Mouse (Mus musculus) ES-Bruce4 (cell line): Measurements from ENCODE around the gene Rspo3. TPM values are rescaled to one million over a fixed set of nuclear protein-coding genes. Genes with fewer than 3 reads are reported as not detected.

ENCODE experiments used
- H3K27ac ChIP-seq: 2 replicates; pipeline ENCODE4 v1.5.1; 2012; ENCODE audit warnings: low read length, inconsistent platforms; ENCODE audit not compliant: insufficient read depth
- H3K27me3 ChIP-seq: 2 replicates; pipeline ENCODE4 v1.6.1; 2012; ENCODE audit warnings: mild to moderate bottlenecking, low read length, inconsistent platforms; ENCODE audit not compliant: control insufficient read depth, poor library complexity, insufficient read depth, severe bottlenecking
- H3K36me3 ChIP-seq: 2 replicates; pipeline ENCODE4 v1.6.1; 2012; ENCODE audit warnings: inconsistent platforms, mild to moderate bottlenecking, low read length, moderate library complexity; ENCODE audit not compliant: control insufficient read depth, poor library complexity, insufficient read depth, severe bottlenecking
- H3K4me1 ChIP-seq: one replicate; pipeline ENCODE4 v1.8.1; 2011; ENCODE audit warnings: low read length; ENCODE audit not compliant: control insufficient read depth, insufficient read depth
- H3K4me3 ChIP-seq: 2 replicates; pipeline ENCODE4 v1.5.1; 2011; ENCODE audit warnings: low read depth, mild to moderate bottlenecking, low read length
- H3K9ac ChIP-seq: 2 replicates; pipeline ENCODE4 v1.6.1; 2012; ENCODE audit warnings: low read depth, mild to moderate bottlenecking, inconsistent platforms; ENCODE audit not compliant: poor library complexity, severe bottlenecking
- H3K9me3 ChIP-seq: replicated peaks from 2 replicates; pipeline ENCODE4 v1.6.1; 2012; ENCODE audit warnings: mild to moderate bottlenecking, low read length, inconsistent platforms; ENCODE audit not compliant: control insufficient read depth, poor library complexity, insufficient read depth, severe bottlenecking
- CTCF ChIP-seq: IDR thresholded peaks from one replicate; pipeline ENCODE4 v1.8.1; 2011; ENCODE audit warnings: low read depth, low read length
- EP300 ChIP-seq: IDR thresholded peaks from 2 replicates; pipeline ENCODE4 v1.6.1; 2011; ENCODE audit warnings: low read depth, low read length; ENCODE audit not compliant: insufficient read depth
- POLR2A ChIP-seq: IDR thresholded peaks from one replicate; pipeline ENCODE4 v1.8.1; 2011; ENCODE audit warnings: low read length; ENCODE audit not compliant: insufficient read depth
- polyA plus RNA-seq: library from polyadenylated mRNA; stranded (reverse); fragments of >200 nt; gene quantifications from 2 replicates; pipeline ENCODE4 v1.2.4, GENCODE M21; 2011; ENCODE audit warnings: low read depth; ENCODE audit not compliant: missing spikeins, insufficient read depth, insufficient read length

The Rspo3 gene
- polyA plus RNA-seq, 1 experiment, result 0.70 TPM

GRCm38 (mm10) chr10:29424571-29424970 lies 111.1 kb downstream of the Rspo3 start:
- TF ChIP-seq EP300, result no peak
- no peak for TF ChIP-seq CTCF
- TF ChIP-seq POLR2A, result no peak

GRCm38 (mm10) chr10:29414361-29414760 lies 121.3 kb downstream of the Rspo3 start:
- no peaks in the 10 kb centered on the region for H3K9me3 ChIP-seq
- no peaks in the 10 kb centered on the region for H3K27me3 ChIP-seq
- no peaks in the 10 kb centered on the region for H3K4me1 ChIP-seq
- H3K27ac ChIP-seq, result no peak overlapping the region
- H3K4me3 ChIP-seq, result no peak overlapping the region
- no peaks in the 10 kb centered on the region for H3K36me3 ChIP-seq
- no peak overlapping the region for H3K9ac ChIP-seq
- TF ChIP-seq EP300 (no peak), CTCF (no peak), POLR2A (no peak)

More at GRCm38 (mm10) chr10:29424571-29424970, 111.1 kb downstream of the Rspo3 start:
- Histone ChIP-seq H3K9ac (no peak overlapping the region), H3K9me3 (no peaks in the 10 kb centered on the region), H3K27ac (no peak overlapping the region), H3K36me3 (no peaks in the 10 kb centered on the region), H3K27me3 (no peaks in the 10 kb centered on the region), H3K4me1 (no peaks in the 10 kb centered on the region), H3K4me3 (no peak overlapping the region)

GRCm38 (mm10) chr10:29402656-29403268 lies 132.9 kb downstream of the Rspo3 start:
- Histone ChIP-seq H3K9me3 (no peaks in the 10 kb centered on the region), H3K36me3 (no peaks in the 10 kb centered on the region), H3K4me1 (no peaks in the 10 kb centered on the region), H3K27ac (no peak overlapping the region), H3K27me3 (no peaks in the 10 kb centered on the region), H3K9ac (no peak overlapping the region), H3K4me3 (no peak overlapping the region)
- TF ChIP-seq CTCF (no peak), EP300 (no peak)

Other genes with a start within 250 kb of the Rspo3 start
- gene Echdc1, start 222.7 kb downstream of the Rspo3 start, polyA plus RNA-seq, result 22.8 and 23.5 TPM in 2 replicates
- 29.1 and 31.1 TPM in 2 replicates for gene Rnf146, start 173.4 kb downstream of the Rspo3 start, polyA plus RNA-seq